15 mouse cellular contexts compared by ENCODE assay signal in genomic region chr16:92946554-92946953, GRCm38 (mm10).
A peak's percentile ranks its signal among the peaks of the same experiment; 100 is the strongest.
DNase-seq lines count a peak whose midpoint lies in the region; ATAC-seq and TF ChIP-seq lines count a peak whose summit lies in the region.
"Had no signal": no experiment of that assay in that cellular context is flagged by ENCODE, and none has a peak within 500 bp of the region (broad histone marks: within the 10 kb centered on the region; RNA-seq: fewer than 3 reads in every experiment).

No protein-coding gene starts in this region.

- no peak for TF ChIP-seq POLR2A in cerebellum, adult 2 months (IDR thresholded peaks at IDR 0.05; ENCODE audit: borderline replicate concordance, insufficient read depth, low read length)

- 71% methylated on average over 4 of the region's 4 CpGs for WGBS in intestine, postnatal 0 days
- 95% methylated on average over 4 of the region's 4 CpGs for WGBS in cerebellum, adult 2 months
- 71% methylated on average over 4 of the region's 4 CpGs for WGBS in stomach, postnatal 0 days

- H3K27ac ChIP-seq in intestine, postnatal 0 days (ENCODE audit: low read depth, low read length) = no peak overlapping the region
- H3K27ac ChIP-seq in cerebellum, adult 2 months (ENCODE audit: insufficient read depth, low read length) = no peak overlapping the region
- no peak overlapping the region for H3K27ac ChIP-seq in stomach, postnatal 0 days (replicated peaks)
- H3K27ac ChIP-seq: forebrain, embryonic 12.5 days; gastrocnemius, adult 2 months; heart, embryonic 10.5 days; macrophage had no signal

- no peak overlapping the region for H3K4me3 ChIP-seq in intestine, postnatal 0 days (ENCODE audit: low read depth, low read length)
- no peak overlapping the region for H3K4me3 ChIP-seq in cerebellum, adult 2 months (replicated peaks; ENCODE audit: insufficient read depth, low read depth, low read length)
- no peak overlapping the region for H3K4me3 ChIP-seq in stomach, postnatal 0 days (ENCODE audit: low read depth, low read length)
- H3K4me3 ChIP-seq: forebrain, embryonic 12.5 days; gastrocnemius, adult 2 months; heart, embryonic 10.5 days had no signal

- H3K4me2 ChIP-seq in intestine, postnatal 0 days (replicated peaks; ENCODE audit: low read depth) = no peak overlapping the region
- no peak overlapping the region for H3K4me2 ChIP-seq in stomach, postnatal 0 days (replicated peaks; ENCODE audit: low read depth)
- H3K4me2 ChIP-seq: forebrain, embryonic 12.5 days had no signal

- H3K36me3 ChIP-seq in intestine, postnatal 0 days (ENCODE audit: control insufficient read depth, insufficient read depth) = no peaks in the 10 kb centered on the region
- H3K36me3 ChIP-seq in stomach, postnatal 0 days (ENCODE audit: control insufficient read depth, insufficient read depth, low read length) = no peaks in the 10 kb centered on the region
- H3K36me3 ChIP-seq: forebrain, embryonic 12.5 days; G1E; heart, embryonic 10.5 days had no signal

- H3K9ac ChIP-seq in intestine, postnatal 0 days (ENCODE audit: low read depth, low read length) = no peak overlapping the region
- no peak overlapping the region for H3K9ac ChIP-seq in stomach, postnatal 0 days (ENCODE audit: low read length)
- H3K9ac ChIP-seq: forebrain, embryonic 12.5 days had no signal

- no peaks in the 10 kb centered on the region for H3K27me3 ChIP-seq in intestine, postnatal 0 days (replicated peaks; ENCODE audit: control insufficient read depth, insufficient read depth, low read length)
- H3K27me3 ChIP-seq in cerebellum, adult 2 months (ENCODE audit: control insufficient read depth, insufficient read depth, low read length) = no peaks in the 10 kb centered on the region
- no peaks in the 10 kb centered on the region for H3K27me3 ChIP-seq in stomach, postnatal 0 days (ENCODE audit: control insufficient read depth, insufficient read depth, low read length)
- H3K27me3 ChIP-seq: forebrain, embryonic 12.5 days had no signal

- no peaks in the 10 kb centered on the region for H3K4me1 ChIP-seq in intestine, postnatal 0 days (replicated peaks; ENCODE audit: control insufficient read depth, insufficient read depth, low read length)
- H3K4me1 ChIP-seq in cerebellum, adult 2 months (ENCODE audit: control insufficient read depth, insufficient read depth, low read length) = no peaks in the 10 kb centered on the region
- no peaks in the 10 kb centered on the region for H3K4me1 ChIP-seq in stomach, postnatal 0 days (replicated peaks; ENCODE audit: control insufficient read depth, insufficient read depth)
- H3K4me1 ChIP-seq: forebrain, embryonic 12.5 days; heart, embryonic 10.5 days had no signal

- no peak for TF ChIP-seq EP300 in stomach, postnatal 0 days (optimal IDR thresholded peaks at IDR 0.05)

- peak; percentile 83 for ATAC-seq in megakaryocyte, adult 5-6 weeks (ENCODE audit: poor library complexity, severe bottlenecking)
- no peak for ATAC-seq in intestine, postnatal 0 days
- no peak for ATAC-seq in stomach, postnatal 0 days (ENCODE audit: low FRiP score, low TSS enrichment)
- ATAC-seq: intestine, embryonic 16.5 days had no signal

- no peaks in the 10 kb centered on the region for H3K9me3 ChIP-seq in intestine, postnatal 0 days (ENCODE audit: control insufficient read depth)
- no peaks in the 10 kb centered on the region for H3K9me3 ChIP-seq in stomach, postnatal 0 days (ENCODE audit: control insufficient read depth, low read length)
- H3K9me3 ChIP-seq: forebrain, embryonic 12.5 days; G1E; heart, embryonic 10.5 days had no signal

- TF ChIP-seq CTCF in intestine, postnatal 0 days (IDR thresholded peaks at IDR 0.05; ENCODE audit: low read depth) = no peak
- TF ChIP-seq CTCF in cerebellum, adult 2 months (IDR thresholded peaks at IDR 0.05; ENCODE audit: borderline replicate concordance, insufficient read depth, low read depth, low read length) = no peak
- TF ChIP-seq CTCF in stomach, postnatal 0 days (IDR thresholded peaks at IDR 0.05; ENCODE audit: low read depth) = no peak

- peak; percentile 53 for DNase-seq in CD4-positive, CD25-positive, alpha-beta regulatory T cell, adult 2 months (ENCODE audit: low read depth, low spot score)
- DNase-seq in MEL-GATA-1-ER (ENCODE audit: extremely low read depth, low read depth) = peak; percentile 27
- DNase-seq in thymus, postnatal 10 days (ENCODE audit: low spot score in 2 of 2) = peak; percentile 48 to 49
- DNase-seq in cerebellum, adult 2 months = no peak
- no peak for DNase-seq in stomach, postnatal 0 days (ENCODE audit: low spot score)
- DNase-seq: adrenal gland, adult 2 months; cerebellum, postnatal 25 days; gastrocnemius, adult 2 months had no signal

Comparison
In these comparisons a context has a peak if more than half of its experiments do, and no peak if none do; other contexts are left out.
1. DNase-seq: peak in CD4-positive, CD25-positive, alpha-beta regulatory T cell, adult 2 months (single experiment), MEL-GATA-1-ER (single experiment) and thymus, postnatal 10 days (2 of 2); none in cerebellum, adult 2 months (0 of 2) and stomach, postnatal 0 days (single experiment).